Mouse (Mus musculus): Measurements from ENCODE around the gene Lrrn1. TPM values are rescaled to one million over a fixed set of nuclear protein-coding genes. Genes with fewer than 3 reads are reported as not detected.

Lrrn1 gene
- polyA plus RNA-seq, 1 experiment from 2014 or later, result 9.8 TPM

DNA sequence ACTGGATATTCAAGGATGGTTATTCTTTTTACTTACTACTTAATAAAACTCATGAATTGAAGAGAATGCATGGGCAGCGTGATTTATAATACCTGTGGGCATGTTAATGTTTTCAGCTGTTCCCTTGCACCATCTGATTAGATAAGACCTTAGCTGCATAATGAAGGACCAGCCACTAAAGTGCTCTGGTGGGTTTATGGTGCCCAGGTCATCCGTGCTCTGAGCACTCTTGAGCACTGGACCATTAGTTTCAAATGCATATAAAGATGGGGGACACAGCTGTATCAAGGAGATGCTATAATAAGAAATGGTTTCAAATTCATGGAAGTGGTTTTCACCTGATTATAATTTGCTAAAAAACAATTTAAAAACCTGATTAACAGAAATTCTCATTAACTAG lies 16.7 kb downstream of the Lrrn1 start:
- H3K4me3 ChIP-seq (replicated peaks; ENCODE audit: low read depth, low read length), result no peak overlapping the region
- H3K36me3 ChIP-seq (ENCODE audit: insufficient read depth, low read length), result no peaks in the 10 kb centered on the region
- WGBS, result 67% methylated on average over 2 of the region's 2 CpGs
- DNase-seq (ENCODE audit: low spot score) (no peak), ATAC-seq (replicated peaks; ENCODE audit: low FRiP score, low read depth) (no peak)
- no peak overlapping the region for H3K4me2 ChIP-seq (ENCODE audit: low read length)
- H3K27me3 ChIP-seq (ENCODE audit: insufficient read depth, low read length), result no peaks in the 10 kb centered on the region
- H3K4me1 ChIP-seq (replicated peaks; ENCODE audit: insufficient read depth, low read length), result no peaks in the 10 kb centered on the region
- H3K9me3 ChIP-seq (replicated peaks; ENCODE audit: low read length), result no peaks in the 10 kb centered on the region
- no peak overlapping the region for H3K27ac ChIP-seq
- no peak overlapping the region for H3K9ac ChIP-seq (ENCODE audit: low read depth, low read length)
- no peak for TF ChIP-seq CTCF (IDR thresholded peaks at IDR 0.05; ENCODE audit: low read depth)

DNA sequence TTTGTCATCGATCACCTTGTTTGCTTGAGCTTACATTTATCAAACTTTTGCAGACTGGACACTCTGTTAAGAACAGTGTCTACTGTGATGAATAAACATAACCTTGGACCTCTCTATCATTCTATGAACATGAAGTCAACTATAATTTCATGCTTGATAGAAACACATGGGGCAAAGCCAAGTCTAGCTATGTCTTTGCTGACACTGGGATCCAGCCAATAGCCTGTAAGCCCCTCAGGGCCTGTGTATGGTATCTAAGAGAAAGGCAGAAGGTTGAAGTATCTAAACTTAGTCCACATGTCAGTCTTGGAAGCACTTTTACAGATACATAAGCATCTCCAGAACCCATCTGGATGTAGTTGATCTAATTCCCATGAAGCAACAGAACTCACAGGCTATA lies 22.9 kb downstream of the Lrrn1 start:
- no peak for DNase-seq (ENCODE audit: low spot score)
- no peak overlapping the region for H3K4me2 ChIP-seq (ENCODE audit: low read length)

DNA sequence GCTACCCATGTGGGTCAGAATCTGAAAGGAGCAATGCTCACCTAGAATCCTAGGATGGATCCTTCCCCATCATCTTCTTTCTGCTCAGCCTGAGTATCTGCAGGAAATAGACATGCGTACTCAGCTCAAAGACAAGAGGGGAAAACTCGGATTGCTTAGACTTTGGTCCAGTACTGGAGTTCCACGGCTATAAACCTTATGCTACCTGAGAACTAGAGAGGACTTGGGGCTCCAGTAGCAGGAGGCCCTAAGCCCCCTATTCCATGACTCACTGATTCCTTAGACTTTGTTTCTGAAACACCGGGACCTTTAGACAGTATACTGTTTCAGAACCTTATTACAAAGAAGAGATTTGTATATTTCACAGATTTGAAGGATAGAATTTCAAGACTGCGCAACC lies 25.8 kb downstream of the Lrrn1 start:
- no peak overlapping the region for H3K4me3 ChIP-seq (replicated peaks; ENCODE audit: low read depth, low read length)
- no peaks in the 10 kb centered on the region for H3K27me3 ChIP-seq (ENCODE audit: insufficient read depth, low read length)
- H3K27ac ChIP-seq, result no peak overlapping the region
- DNase-seq (ENCODE audit: low spot score), result no peak
- no peak for TF ChIP-seq CTCF (IDR thresholded peaks at IDR 0.05; ENCODE audit: low read depth)
- WGBS, result 60% methylated on average over 5 of the region's 5 CpGs
- ATAC-seq (replicated peaks; ENCODE audit: low FRiP score, low read depth), result no peak
- no peak overlapping the region for H3K9ac ChIP-seq (ENCODE audit: low read depth, low read length)
- H3K36me3 ChIP-seq (ENCODE audit: insufficient read depth, low read length), result no peaks in the 10 kb centered on the region
- no peak overlapping the region for H3K4me2 ChIP-seq (ENCODE audit: low read length)
- no peaks in the 10 kb centered on the region for H3K4me1 ChIP-seq (replicated peaks; ENCODE audit: insufficient read depth, low read length)
- no peaks in the 10 kb centered on the region for H3K9me3 ChIP-seq (replicated peaks; ENCODE audit: low read length)

More for the DNA sequence above, 22.9 kb downstream of the Lrrn1 start:
- Histone ChIP-seq H3K4me1 (replicated peaks; ENCODE audit: insufficient read depth, low read length) (no peaks in the 10 kb centered on the region), H3K36me3 (ENCODE audit: insufficient read depth, low read length) (no peaks in the 10 kb centered on the region), H3K4me3 (replicated peaks; ENCODE audit: low read depth, low read length) (no peak overlapping the region), H3K9me3 (replicated peaks; ENCODE audit: low read length) (no peaks in the 10 kb centered on the region), H3K27me3 (ENCODE audit: insufficient read depth, low read length) (no peaks in the 10 kb centered on the region), H3K9ac (ENCODE audit: low read depth, low read length) (no peak overlapping the region), H3K27ac (no peak overlapping the region)
- WGBS, result 73% methylated on average over 1 of the region's 1 CpGs
- no peak for TF ChIP-seq CTCF (IDR thresholded peaks at IDR 0.05; ENCODE audit: low read depth)
- ATAC-seq (replicated peaks; ENCODE audit: low FRiP score, low read depth), result no peak

DNA sequence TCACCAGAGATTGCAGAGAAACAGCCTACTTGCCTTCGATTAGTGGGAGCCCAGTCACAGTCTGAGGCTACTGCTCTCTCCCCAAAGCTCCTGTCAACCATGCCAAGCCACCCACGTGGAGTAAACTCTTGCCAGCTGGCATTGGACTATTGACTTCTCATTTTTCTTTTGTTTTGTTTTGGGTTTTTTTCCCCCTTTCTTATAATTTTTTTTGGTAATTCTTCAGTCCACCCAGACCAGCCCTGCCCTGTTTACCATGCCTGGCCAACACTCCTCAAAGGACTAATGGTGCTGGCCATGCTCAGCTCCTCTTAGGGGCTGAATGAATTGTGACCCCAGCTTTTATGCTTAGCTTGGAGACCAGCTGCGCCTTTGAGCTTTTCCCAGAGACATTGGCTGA lies 27.4 kb downstream of the Lrrn1 start:
- H3K4me3 ChIP-seq (replicated peaks; ENCODE audit: low read depth, low read length), result no peak overlapping the region
- H3K27ac ChIP-seq, result no peak overlapping the region
- no peak overlapping the region for H3K4me2 ChIP-seq (ENCODE audit: low read length)
- no peak for TF ChIP-seq CTCF (IDR thresholded peaks at IDR 0.05; ENCODE audit: low read depth)
- H3K9me3 ChIP-seq (replicated peaks; ENCODE audit: low read length), result no peaks in the 10 kb centered on the region
- no peaks in the 10 kb centered on the region for H3K27me3 ChIP-seq (ENCODE audit: insufficient read depth, low read length)
- 62% methylated on average over 3 of the region's 3 CpGs for WGBS
- no peak overlapping the region for H3K9ac ChIP-seq (ENCODE audit: low read depth, low read length)
- H3K4me1 ChIP-seq (replicated peaks; ENCODE audit: insufficient read depth, low read length), result no peaks in the 10 kb centered on the region
- H3K36me3 ChIP-seq (ENCODE audit: insufficient read depth, low read length), result no peaks in the 10 kb centered on the region
- DNase-seq (ENCODE audit: low spot score), result no peak
- ATAC-seq (replicated peaks; ENCODE audit: low FRiP score, low read depth), result no peak

DNA sequence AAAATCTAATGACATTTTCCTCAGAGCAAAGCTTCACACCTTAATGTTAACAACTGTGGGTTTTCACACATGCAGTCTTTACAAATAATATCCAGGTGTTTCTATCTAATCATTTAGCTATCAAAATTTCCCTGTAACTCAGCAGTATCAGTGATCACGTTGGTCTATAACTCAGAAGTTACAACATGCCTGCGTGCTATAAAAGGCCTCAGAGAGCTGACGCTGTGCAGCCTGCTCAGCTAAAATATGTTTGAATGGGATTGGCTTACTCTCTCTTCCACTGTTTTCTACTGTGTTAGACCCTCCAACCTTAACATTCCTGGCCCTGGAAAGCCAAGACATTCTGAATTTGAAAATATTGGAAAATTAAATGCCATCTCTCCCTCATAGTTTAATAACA lies 28.2 kb downstream of the Lrrn1 start:
- DNase-seq (ENCODE audit: low spot score), result no peak
- ATAC-seq (replicated peaks; ENCODE audit: low FRiP score, low read depth), result no peak
- TF ChIP-seq CTCF (IDR thresholded peaks at IDR 0.05; ENCODE audit: low read depth), result no peak

DNA sequence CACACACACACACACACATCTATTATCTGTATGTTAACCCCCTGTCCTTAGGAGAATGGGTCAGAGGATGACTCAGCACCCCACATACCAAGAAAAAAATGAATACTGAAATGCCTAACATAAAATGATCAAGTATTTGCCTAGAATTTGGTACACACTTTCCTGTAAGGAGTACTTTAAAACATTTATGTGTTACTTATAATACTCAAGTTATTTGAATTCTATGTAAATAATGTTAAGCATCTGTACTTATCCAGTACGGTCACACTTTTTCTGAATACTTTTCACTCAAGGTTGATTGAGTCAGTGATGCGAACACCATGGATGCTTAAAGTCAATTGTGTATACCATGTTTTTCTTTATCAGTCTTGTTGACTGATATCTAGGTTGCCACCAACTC lies 32.7 kb downstream of the Lrrn1 start:
- Histone ChIP-seq H3K36me3 (ENCODE audit: insufficient read depth, low read length) (no peaks in the 10 kb centered on the region), H3K27me3 (ENCODE audit: insufficient read depth, low read length) (no peaks in the 10 kb centered on the region), H3K4me2 (ENCODE audit: low read length) (no peak overlapping the region), H3K9me3 (replicated peaks; ENCODE audit: low read length) (no peaks in the 10 kb centered on the region), H3K9ac (ENCODE audit: low read depth, low read length) (no peak overlapping the region), H3K4me3 (replicated peaks; ENCODE audit: low read depth, low read length) (no peak overlapping the region), H3K27ac (no peak overlapping the region), H3K4me1 (replicated peaks; ENCODE audit: insufficient read depth, low read length) (no peaks in the 10 kb centered on the region)
- WGBS, result 93% methylated on average over 2 of the region's 2 CpGs
- no peak for ATAC-seq (replicated peaks; ENCODE audit: low FRiP score, low read depth)
- DNase-seq (ENCODE audit: low spot score), result no peak
- no peak for TF ChIP-seq CTCF (IDR thresholded peaks at IDR 0.05; ENCODE audit: low read depth)

More for the DNA sequence above, 28.2 kb downstream of the Lrrn1 start:
- no peaks in the 10 kb centered on the region for H3K27me3 ChIP-seq (ENCODE audit: insufficient read depth, low read length)
- no peak overlapping the region for H3K27ac ChIP-seq
- H3K36me3 ChIP-seq (ENCODE audit: insufficient read depth, low read length), result no peaks in the 10 kb centered on the region
- H3K4me1 ChIP-seq (replicated peaks; ENCODE audit: insufficient read depth, low read length), result no peaks in the 10 kb centered on the region
- H3K9me3 ChIP-seq (replicated peaks; ENCODE audit: low read length), result no peaks in the 10 kb centered on the region
- no peak overlapping the region for H3K9ac ChIP-seq (ENCODE audit: low read depth, low read length)
- H3K4me2 ChIP-seq (ENCODE audit: low read length), result no peak overlapping the region
- WGBS, result 58% methylated on average over 3 of the region's 3 CpGs
- no peak overlapping the region for H3K4me3 ChIP-seq (replicated peaks; ENCODE audit: low read depth, low read length)

DNA sequence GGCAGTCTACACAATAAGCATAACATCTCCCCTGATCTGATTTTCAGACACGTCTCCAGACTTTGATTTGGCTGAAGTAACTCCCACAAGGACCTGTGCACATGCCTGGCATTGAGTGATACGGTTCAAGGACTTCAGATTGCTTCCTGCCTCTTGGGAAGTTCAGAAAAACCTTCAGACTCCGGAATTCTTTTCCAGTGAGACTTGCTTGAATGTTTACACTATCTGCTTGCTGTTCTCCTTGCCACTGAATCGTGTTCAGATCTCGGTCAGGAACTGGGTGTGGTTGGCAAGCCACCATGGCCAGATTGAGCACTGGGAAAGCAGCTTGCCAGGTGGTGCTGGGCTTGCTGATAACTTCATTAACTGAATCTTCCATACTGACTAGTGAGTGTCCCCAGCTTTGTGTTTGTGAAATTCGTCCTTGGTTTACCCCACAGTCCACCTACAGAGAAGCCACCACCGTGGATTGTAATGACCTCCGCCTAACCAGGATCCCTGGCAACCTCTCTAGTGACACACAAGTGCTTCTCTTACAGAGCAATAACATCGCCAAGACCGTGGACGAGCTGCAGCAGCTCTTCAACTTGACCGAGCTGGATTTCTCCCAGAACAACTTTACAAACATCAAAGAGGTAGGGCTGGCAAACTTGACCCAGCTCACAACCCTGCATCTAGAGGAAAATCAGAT lies 37.5 kb downstream of the Lrrn1 start:
- Histone ChIP-seq H3K36me3 (ENCODE audit: insufficient read depth, low read length) (no peaks in the 10 kb centered on the region), H3K4me1 (replicated peaks; ENCODE audit: insufficient read depth, low read length) (no peaks in the 10 kb centered on the region), H3K27me3 (ENCODE audit: insufficient read depth, low read length) (no peaks in the 10 kb centered on the region), H3K4me2 (ENCODE audit: low read length) (no peak overlapping the region), H3K4me3 (replicated peaks; ENCODE audit: low read depth, low read length) (no peak overlapping the region), H3K9ac (ENCODE audit: low read depth, low read length) (no peak overlapping the region), H3K27ac (no peak overlapping the region), H3K9me3 (replicated peaks; ENCODE audit: low read length) (no peaks in the 10 kb centered on the region)
- DNase-seq (ENCODE audit: low spot score), result no peak
- ATAC-seq (replicated peaks; ENCODE audit: low FRiP score, low read depth), result no peak
- 54% methylated on average over 12 of the region's 12 CpGs for WGBS
- no peak for TF ChIP-seq CTCF (IDR thresholded peaks at IDR 0.05; ENCODE audit: low read depth)
